In genomic region chr7:88346035-88346434, GRCm38 (mm10) we compare ENCODE assay signal across 15 mouse cellular contexts.
DNase-seq lines count a peak whose midpoint lies in the region; ATAC-seq and TF ChIP-seq lines count a peak whose summit lies in the region.
"Had no signal": no experiment of that assay in that cellular context is flagged by ENCODE, and none has a peak within 500 bp of the region (broad histone marks: within the 10 kb centered on the region; RNA-seq: fewer than 3 reads in every experiment).

No protein-coding gene starts in this region.

- no peak overlapping the region for H3K9ac ChIP-seq in forebrain, embryonic 16.5 days (replicated peaks; ENCODE audit: low read depth, low read length)
- H3K9ac ChIP-seq: limb, embryonic 13.5 days; lung, embryonic 14.5 days; midbrain, embryonic 13.5 days had no signal

- H3K27me3 ChIP-seq in forebrain, embryonic 16.5 days (replicated peaks; ENCODE audit: control insufficient read depth, insufficient read depth, low read length), result no peaks in the 10 kb centered on the region
- H3K27me3 ChIP-seq: limb, embryonic 13.5 days; midbrain, embryonic 13.5 days had no signal

- H3K4me2 ChIP-seq in forebrain, embryonic 16.5 days (ENCODE audit: low read length), result no peak overlapping the region
- H3K4me2 ChIP-seq: limb, embryonic 13.5 days; lung, embryonic 14.5 days; midbrain, embryonic 13.5 days had no signal

- no peaks in the 10 kb centered on the region for H3K36me3 ChIP-seq in forebrain, embryonic 16.5 days (ENCODE audit: control insufficient read depth, insufficient read depth)
- H3K36me3 ChIP-seq: limb, embryonic 13.5 days; midbrain, embryonic 13.5 days had no signal

- H3K4me3 ChIP-seq in layer of hippocampus, adult 2 months, result no peak overlapping the region
- no peak overlapping the region for H3K4me3 ChIP-seq in embryonic fibroblast, embryonic 13.5 days (ENCODE audit: insufficient read depth, low read length)
- H3K4me3 ChIP-seq in forebrain, embryonic 16.5 days (replicated peaks; ENCODE audit: low read length), result no peak overlapping the region
- H3K4me3 ChIP-seq: limb, embryonic 13.5 days; midbrain, embryonic 13.5 days had no signal

- no peak for TF ChIP-seq POLR2A in embryonic fibroblast, embryonic 13.5 days (IDR thresholded peaks at IDR 0.05; ENCODE audit: low read depth, low read length)

- TF ChIP-seq CTCF in layer of hippocampus, adult 2 months (conservative IDR thresholded peaks at IDR 0.05), result no peak
- no peak for TF ChIP-seq CTCF in embryonic fibroblast, embryonic 13.5 days (IDR thresholded peaks at IDR 0.05; ENCODE audit: borderline replicate concordance, insufficient read depth, low read length)

- H3K27ac ChIP-seq in layer of hippocampus, adult 2 months, result peak overlapping the region; percentile 64
- peak overlapping the region; percentile 94 for H3K27ac ChIP-seq in embryonic fibroblast, embryonic 13.5 days (ENCODE audit: insufficient read depth, low read length)
- no peak overlapping the region for H3K27ac ChIP-seq in forebrain, embryonic 16.5 days (ENCODE audit: low read length)
- H3K27ac ChIP-seq: limb, embryonic 13.5 days; midbrain, embryonic 13.5 days had no signal

- peaks cover 8% of the 10 kb centered on the region for H3K4me1 ChIP-seq in embryonic fibroblast, embryonic 13.5 days (ENCODE audit: control insufficient read depth, insufficient read depth, low read length)
- no peaks in the 10 kb centered on the region for H3K4me1 ChIP-seq in forebrain, embryonic 16.5 days (replicated peaks; ENCODE audit: control insufficient read depth, insufficient read depth, low read length)
- H3K4me1 ChIP-seq: limb, embryonic 13.5 days; midbrain, embryonic 13.5 days had no signal

- ATAC-seq in forebrain, embryonic 16.5 days, result no peak
- ATAC-seq: midbrain, embryonic 13.5 days had no signal

- peak; percentile 1 for DNase-seq in adrenal gland, adult 8-10 months
- no peak for DNase-seq in adrenal gland, postnatal 10 days
- DNase-seq in layer of hippocampus, adult 2 months (ENCODE audit: low spot score in 2 of 2), result peak in 1 of 2 experiments; percentile 63
- DNase-seq in layer of hippocampus, postnatal 10 days (ENCODE audit: low spot score in 2 of 2), result no peak
- DNase-seq in lung, postnatal 14 days, result peak; percentile 2
- no peak for DNase-seq in testis, postnatal 10 days (ENCODE audit: low spot score)
- DNase-seq: cerebellum, adult 8-10 months; gastrocnemius, postnatal 36 days; heart, postnatal 14 days; kidney, postnatal 14 days; lung, embryonic 14.5 days had no signal

- H3K9me3 ChIP-seq in forebrain, embryonic 16.5 days (ENCODE audit: control insufficient read depth, low read length), result no peaks in the 10 kb centered on the region
- H3K9me3 ChIP-seq: limb, embryonic 13.5 days; midbrain, embryonic 13.5 days had no signal

- WGBS in forebrain, embryonic 16.5 days, result 83% methylated on average over 1 of the region's 1 CpGs

Comparison
In these comparisons a context has a peak if more than half of its experiments do, and no peak if none do; other contexts are left out.
1. DNase-seq: peak in adrenal gland, adult 8-10 months (single experiment) and lung, postnatal 14 days (single experiment); none in adrenal gland, postnatal 10 days (single experiment), layer of hippocampus, postnatal 10 days (0 of 2) and testis, postnatal 10 days (single experiment).